Mouse (Mus musculus) heart, embryonic 15.5 days (tissue): Measurements from ENCODE around the gene Grb10. TPM values are rescaled to one million over a fixed set of nuclear protein-coding genes. Genes with fewer than 3 reads are reported as not detected.

Experiments used
- ATAC-seq: fragments of 200-750 bp; cut with Nextera tagmentation; replicated peaks from 2 replicates; pipeline ENCODE4 v1.8.0; 2017; ENCODE audit warnings: low read depth, moderate TSS enrichment; ENCODE audit not compliant: insufficient number of reproducible peaks, insufficient read depth, low FRiP score
- H3K27ac ChIP-seq: fragments of 300-500 bp; sonication (generic); 2 replicates; pipeline ENCODE4 v1.5.1; 2015; ENCODE audit warnings: mild to moderate bottlenecking, inconsistent platforms
- H3K27me3 ChIP-seq: fragments of 300-500 bp; sonication (generic); 2 replicates; pipeline ENCODE4 v1.6.1; 2015; ENCODE audit warnings: inconsistent platforms
- H3K36me3 ChIP-seq: fragments of 300-500 bp; sonication (generic); 2 replicates; pipeline ENCODE4 v1.6.1; 2015; ENCODE audit warnings: mild to moderate bottlenecking, inconsistent platforms
- H3K4me1 ChIP-seq: fragments of 300-500 bp; sonication (generic); replicated peaks from 2 replicates; pipeline ENCODE4 v1.6.1; 2015; ENCODE audit warnings: inconsistent platforms
- H3K4me2 ChIP-seq: fragments of 300-500 bp; sonication (generic); 2 replicates; pipeline ENCODE4 v1.6.1; 2015; ENCODE audit warnings: inconsistent platforms, mild to moderate bottlenecking, moderate library complexity
- H3K4me3 ChIP-seq: fragments of 300-500 bp; sonication (generic); 2 replicates; pipeline ENCODE4 v1.5.1; 2015; ENCODE audit warnings: mild to moderate bottlenecking, inconsistent platforms
- H3K9ac ChIP-seq: fragments of 300-500 bp; sonication (generic); 2 replicates; pipeline ENCODE4 v1.6.1; 2015; ENCODE audit warnings: mild to moderate bottlenecking, inconsistent platforms
- H3K9me3 ChIP-seq: fragments of 300-500 bp; sonication (generic); replicated peaks from 2 replicates; pipeline ENCODE4 v1.6.1; 2016; ENCODE audit warnings: inconsistent platforms
- WGBS: fragments of 180-500 bp; shearing (Covaris S2); methylation state at CpG from one replicate; pipeline ENCODE4 v1.1.7; 2015; ENCODE audit warnings: mixed read lengths; 5-methylcytosine and 5-hydroxymethylcytosine counted together
- polyA plus RNA-seq: library from polyadenylated mRNA; unstranded; fragments of >200 nt; fragmentation: Nextera tagmentation; extraction: Ambion mirVana; gene quantifications from 2 replicates; pipeline ENCODE4 v1.2.1, GENCODE M21; 2015

Gene Grb10
- polyA plus RNA-seq, 1 experiment from 2014 or later: 529 TPM

- no peak for ATAC-seq
- WGBS: 93% methylated on average over 2 of the region's 2 CpGs
These were observed 143.0 kb downstream of the Grb10 start for GRCm38 (mm10) chr11:11895479-11895878.

GRCm38 (mm10) chr11:11893769-11894168 lies 144.7 kb downstream of the Grb10 start:
- ATAC-seq: no peak
- Histone ChIP-seq H3K4me2 (no peak overlapping the region), H3K27me3 (no peaks in the 10 kb centered on the region), H3K27ac (no peak overlapping the region), H3K4me1 (peaks cover 17% of the 10 kb centered on the region), H3K36me3 (no peaks in the 10 kb centered on the region), H3K4me3 (no peak overlapping the region), H3K9ac (no peak overlapping the region), H3K9me3 (no peaks in the 10 kb centered on the region)
- WGBS: 84% methylated on average over 1 of the region's 1 CpGs

More at GRCm38 (mm10) chr11:11895479-11895878, 143.0 kb downstream of the Grb10 start:
- Histone ChIP-seq H3K4me1 (peaks cover 16% of the 10 kb centered on the region), H3K27me3 (no peaks in the 10 kb centered on the region), H3K36me3 (no peaks in the 10 kb centered on the region), H3K27ac (no peak overlapping the region), H3K9me3 (no peaks in the 10 kb centered on the region), H3K9ac (no peak overlapping the region), H3K4me2 (no peak overlapping the region), H3K4me3 (no peak overlapping the region)

- 64% methylated on average over 10 of the region's 10 CpGs for WGBS
- H3K36me3 ChIP-seq: no peaks in the 10 kb centered on the region
- H3K27ac ChIP-seq: peak overlapping the region; percentile 22
- no peak overlapping the region for H3K4me2 ChIP-seq
- H3K27me3 ChIP-seq: no peaks in the 10 kb centered on the region
- no peak for ATAC-seq
- no peak overlapping the region for H3K4me3 ChIP-seq
- H3K9ac ChIP-seq: no peak overlapping the region
- H3K4me1 ChIP-seq: peaks cover 10% of the 10 kb centered on the region; the same call in 1 of the 2 replicates
- no peaks in the 10 kb centered on the region for H3K9me3 ChIP-seq
These were observed 145.4 kb downstream of the Grb10 start for GRCm38 (mm10) chr11:11892993-11893602.

- Histone ChIP-seq H3K4me2 (no peak overlapping the region), H3K27ac (no peak overlapping the region)
These were observed 146.7 kb downstream of the Grb10 start for GRCm38 (mm10) chr11:11891832-11892231.

GRCm38 (mm10) chr11:11890139-11890741 lies 148.2 kb downstream of the Grb10 start:
- Histone ChIP-seq H3K4me3 (peak overlapping the region; percentile 27), H3K4me2 (no peak overlapping the region), H3K36me3 (no peaks in the 10 kb centered on the region), H3K27ac (peak overlapping the region; percentile 54), H3K4me1 (peaks cover 16% of the 10 kb centered on the region), H3K27me3 (no peaks in the 10 kb centered on the region), H3K9me3 (no peaks in the 10 kb centered on the region), H3K9ac (no peak overlapping the region)
- ATAC-seq: 0 out of 2 replicates have a peak, but pooled peaks have one; percentile 18
- WGBS: 75% methylated on average over 10 of the region's 10 CpGs

More at GRCm38 (mm10) chr11:11891832-11892231, 146.7 kb downstream of the Grb10 start:
- Histone ChIP-seq H3K36me3 (no peaks in the 10 kb centered on the region), H3K9me3 (no peaks in the 10 kb centered on the region), H3K4me3 (no peak overlapping the region), H3K27me3 (no peaks in the 10 kb centered on the region), H3K9ac (no peak overlapping the region), H3K4me1 (peaks cover 5% of the 10 kb centered on the region; the same call in 1 of the 2 replicates)
- no peak for ATAC-seq

GRCm38 (mm10) chr11:11888727-11889126 lies 149.8 kb downstream of the Grb10 start:
- H3K4me3 ChIP-seq: peak overlapping the region; percentile 26
- peaks cover 25% of the 10 kb centered on the region for H3K4me1 ChIP-seq
- H3K27me3 ChIP-seq: no peaks in the 10 kb centered on the region
- no peaks in the 10 kb centered on the region for H3K36me3 ChIP-seq
- ATAC-seq: no peak
- H3K9me3 ChIP-seq: no peaks in the 10 kb centered on the region
- H3K9ac ChIP-seq: peak overlapping the region; percentile 39
- 77% methylated on average over 3 of the region's 3 CpGs for WGBS
- peak overlapping the region; percentile 59 for H3K27ac ChIP-seq
- no peak overlapping the region for H3K4me2 ChIP-seq

GRCm38 (mm10) chr11:11888051-11888450 lies 150.4 kb downstream of the Grb10 start:
- H3K9ac ChIP-seq: no peak overlapping the region; the same call in 1 of the 2 replicates
- H3K4me3 ChIP-seq: peak overlapping the region; percentile 26
- H3K4me2 ChIP-seq: no peak overlapping the region
- peaks cover 25% of the 10 kb centered on the region for H3K4me1 ChIP-seq
- H3K27me3 ChIP-seq: no peaks in the 10 kb centered on the region
- 83% methylated on average over 3 of the region's 3 CpGs for WGBS
- H3K27ac ChIP-seq: peak overlapping the region; percentile 59; the same call in 1 of the 2 replicates
- no peaks in the 10 kb centered on the region for H3K36me3 ChIP-seq
- no peaks in the 10 kb centered on the region for H3K9me3 ChIP-seq
- ATAC-seq: no peak

GRCm38 (mm10) chr11:11886403-11886998 lies 152.0 kb downstream of the Grb10 start:
- Histone ChIP-seq H3K27me3 (no peaks in the 10 kb centered on the region), H3K9ac (peak overlapping the region; percentile 20; the same call in 1 of the 2 replicates), H3K4me2 (0 out of 2 replicates have a peak overlapping the region, but pooled peaks have one; percentile 7), H3K4me3 (no peak overlapping the region; the same call in 1 of the 2 replicates), H3K27ac (peak overlapping the region; percentile 74), H3K4me1 (peaks cover 30% of the 10 kb centered on the region), H3K36me3 (no peaks in the 10 kb centered on the region), H3K9me3 (no peaks in the 10 kb centered on the region)
- no peak for ATAC-seq
- 33% methylated on average over 4 of the region's 4 CpGs for WGBS

- no peak overlapping the region for H3K4me2 ChIP-seq
- peaks cover 35% of the 10 kb centered on the region for H3K4me1 ChIP-seq
- ATAC-seq: no peak
- H3K36me3 ChIP-seq: no peaks in the 10 kb centered on the region
- H3K9me3 ChIP-seq: no peaks in the 10 kb centered on the region
- H3K9ac ChIP-seq: no peak overlapping the region
- no peaks in the 10 kb centered on the region for H3K27me3 ChIP-seq
- H3K27ac ChIP-seq: peak overlapping the region; percentile 94; the same call in 1 of the 2 replicates
- WGBS: 20% methylated on average over 3 of the region's 3 CpGs
- no peak overlapping the region for H3K4me3 ChIP-seq
These were observed 152.6 kb downstream of the Grb10 start for GRCm38 (mm10) chr11:11885921-11886320.

- Histone ChIP-seq H3K9me3 (no peaks in the 10 kb centered on the region), H3K4me2 (no peak overlapping the region), H3K4me3 (no peak overlapping the region), H3K27me3 (no peaks in the 10 kb centered on the region), H3K4me1 (peaks cover 42% of the 10 kb centered on the region), H3K36me3 (no peaks in the 10 kb centered on the region), H3K27ac (peak overlapping the region; percentile 94), H3K9ac (no peak overlapping the region)
- 67% methylated on average over 4 of the region's 4 CpGs for WGBS
- no peak for ATAC-seq
These were observed 153.2 kb downstream of the Grb10 start for GRCm38 (mm10) chr11:11885246-11885643.

GRCm38 (mm10) chr11:11884533-11885245 lies 153.8 kb downstream of the Grb10 start:
- no peaks in the 10 kb centered on the region for H3K27me3 ChIP-seq

More at GRCm38 (mm10) chr11:11884533-11885245, 153.8 kb downstream of the Grb10 start:
- no peaks in the 10 kb centered on the region for H3K9me3 ChIP-seq
- no peak overlapping the region for H3K4me2 ChIP-seq
- WGBS: 26% methylated on average over 11 of the region's 11 CpGs
- H3K36me3 ChIP-seq: no peaks in the 10 kb centered on the region
- H3K9ac ChIP-seq: no peak overlapping the region
- H3K4me1 ChIP-seq: peaks cover 47% of the 10 kb centered on the region
- ATAC-seq: no peak
- peak overlapping the region; percentile 94 for H3K27ac ChIP-seq
- no peak overlapping the region for H3K4me3 ChIP-seq
